Mouse (Mus musculus) hindbrain, embryonic 10.5 days (tissue): ENCODE data around the gene Ppp3ca. TPM values are rescaled to one million over a fixed set of nuclear protein-coding genes. Genes with fewer than 3 reads are reported as not detected.

Source experiments
- DNase-seq: peaks from one replicate; pipeline ENCODE4 v3.0.0-alpha.2; 2017; ENCODE audit warnings: low spot score
- H3K27ac ChIP-seq: fragments of 300-500 bp; sonication (generic); 2 replicates; pipeline ENCODE4 v1.5.1; 2016; ENCODE audit warnings: mild to moderate bottlenecking, moderate library complexity
- H3K27me3 ChIP-seq: fragments of 300-500 bp; sonication (generic); 2 replicates; pipeline ENCODE4 v1.6.1; 2016; ENCODE audit warnings: mild to moderate bottlenecking; ENCODE audit not compliant: poor library complexity, insufficient read depth, severe bottlenecking
- H3K36me3 ChIP-seq: fragments of 300-500 bp; sonication (generic); 2 replicates; pipeline ENCODE4 v1.6.1; 2016; ENCODE audit warnings: mild to moderate bottlenecking, moderate library complexity
- H3K4me1 ChIP-seq: fragments of 300-500 bp; sonication (generic); replicated peaks from 2 replicates; pipeline ENCODE4 v1.6.1; 2016; ENCODE audit warnings: mild to moderate bottlenecking
- H3K4me3 ChIP-seq: fragments of 300-500 bp; sonication (generic); 2 replicates; pipeline ENCODE4 v1.5.1; 2016; ENCODE audit warnings: mild to moderate bottlenecking, moderate library complexity
- H3K9me3 ChIP-seq: fragments of 300-500 bp; sonication (generic); 2 replicates; pipeline ENCODE4 v1.6.1; 2016; ENCODE audit warnings: mild to moderate bottlenecking, moderate library complexity
- WGBS: fragments of 180-500 bp; shearing (Covaris S2); methylation state at CpG from one replicate; pipeline ENCODE4 v1.1.7; 2016; 5-methylcytosine and 5-hydroxymethylcytosine counted together
- polyA plus RNA-seq: library from polyadenylated mRNA; unstranded; fragments of >200 nt; fragmentation: Nextera tagmentation; extraction: Ambion mirVana; gene quantifications from 2 replicates; pipeline ENCODE4 v1.2.1, GENCODE M21; 2016

Gene Ppp3ca
- 29.3 and 44.0 TPM in 2 replicates for polyA plus RNA-seq

GRCm38 (mm10) chr3:136670110-136670359, at the start of gene Ppp3ca:
Gene Ppp3ca, plus strand, starts transcription at chr3:136670124.
- H3K9me3 ChIP-seq, result no peaks in the 10 kb centered on the region

DNA sequence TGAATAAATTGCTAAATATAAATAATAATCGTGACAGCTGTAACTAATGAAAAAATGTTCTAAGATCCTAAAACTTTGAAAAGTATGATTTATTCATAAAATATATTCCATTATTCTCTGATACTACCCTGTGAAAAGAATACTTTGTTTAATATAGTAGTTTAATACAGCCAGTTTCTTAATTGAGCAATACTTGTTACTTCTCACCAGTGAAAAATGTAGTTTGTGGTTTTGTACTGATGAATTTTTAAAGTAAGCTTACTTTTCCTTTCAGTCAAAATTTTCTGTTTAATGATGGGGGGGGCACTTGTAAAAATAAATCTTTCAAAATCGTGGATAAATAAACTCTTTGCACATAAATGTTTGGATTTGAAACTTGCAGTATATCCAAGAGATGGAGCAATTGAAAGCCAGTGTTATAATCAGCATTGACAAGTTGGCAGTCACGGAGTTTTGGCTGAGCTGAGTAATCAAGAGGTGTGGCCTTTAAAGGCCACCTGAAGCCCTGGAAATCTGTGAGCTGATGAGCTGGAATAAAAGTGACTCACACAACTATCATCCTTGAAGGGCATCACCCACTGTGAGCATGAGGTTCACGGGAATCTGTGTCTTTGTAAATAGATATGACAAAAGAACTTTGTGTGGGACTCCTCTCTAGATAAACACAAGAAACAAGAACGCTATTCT, 29.2 kb upstream of the Ppp3ca start:
- no peak overlapping the region for H3K27ac ChIP-seq
- no peaks in the 10 kb centered on the region for H3K36me3 ChIP-seq
- WGBS, result 80% methylated on average over 5 of the region's 5 CpGs
- H3K27me3 ChIP-seq, result no peaks in the 10 kb centered on the region
- no peaks in the 10 kb centered on the region for H3K4me1 ChIP-seq
- H3K4me3 ChIP-seq, result no peak overlapping the region
- H3K9me3 ChIP-seq, result no peaks in the 10 kb centered on the region
- no peak for DNase-seq

More at GRCm38 (mm10) chr3:136670110-136670359, at the start of gene Ppp3ca:
- no peaks in the 10 kb centered on the region for H3K27me3 ChIP-seq
- no peak for DNase-seq
- H3K27ac ChIP-seq, result peak within 1 kb of the TSS; percentile 95
- 5% methylated on average over 43 of the region's 43 CpGs for WGBS
- peak within 1 kb of the TSS; percentile 90 for H3K4me3 ChIP-seq
- H3K4me1 ChIP-seq, result peaks cover 22% of the 10 kb centered on the region
- H3K36me3 ChIP-seq, result no peaks in the 10 kb centered on the region

GRCm38 (mm10) chr3:136650966-136651365, 19.0 kb upstream of the Ppp3ca start:
- peaks cover 18% of the 10 kb centered on the region for H3K4me1 ChIP-seq
- H3K27me3 ChIP-seq, result no peaks in the 10 kb centered on the region
- no peak overlapping the region for H3K4me3 ChIP-seq
- H3K9me3 ChIP-seq, result no peaks in the 10 kb centered on the region
- no peak for DNase-seq
- no peak overlapping the region for H3K27ac ChIP-seq
- 70% methylated on average over 4 of the region's 4 CpGs for WGBS
- no peaks in the 10 kb centered on the region for H3K36me3 ChIP-seq

DNA sequence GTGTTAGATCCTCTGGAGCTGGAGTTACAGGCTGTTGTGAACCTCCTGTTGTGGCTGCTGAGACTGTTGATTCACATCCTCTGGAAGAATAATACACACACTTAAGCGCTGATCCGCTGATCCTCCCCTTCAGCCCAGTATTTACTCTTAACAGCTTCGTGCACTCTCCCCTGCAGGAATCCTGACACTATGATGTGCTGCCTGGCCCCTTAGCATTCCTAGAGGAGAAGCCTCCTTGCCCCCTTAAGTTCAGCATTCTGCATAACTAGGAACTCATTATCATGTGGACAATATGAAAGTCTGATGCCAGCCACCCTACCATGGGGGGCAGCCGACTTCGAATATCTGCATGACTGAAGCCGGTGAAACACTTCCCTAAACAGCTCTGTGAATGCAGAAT, 18.4 kb upstream of the Ppp3ca start:
- WGBS, result 18% methylated on average over 6 of the region's 6 CpGs
- peaks cover 18% of the 10 kb centered on the region for H3K4me1 ChIP-seq
- DNase-seq, result no peak

GRCm38 (mm10) chr3:136656460-136657035, 13.4 kb upstream of the Ppp3ca start:
- H3K27me3 ChIP-seq, result no peaks in the 10 kb centered on the region

More for the DNA sequence above, 18.4 kb upstream of the Ppp3ca start:
- Histone ChIP-seq H3K36me3 (no peaks in the 10 kb centered on the region), H3K4me3 (no peak overlapping the region), H3K27me3 (no peaks in the 10 kb centered on the region), H3K9me3 (no peaks in the 10 kb centered on the region), H3K27ac (no peak overlapping the region)

GRCm38 (mm10) chr3:136658681-136659080, 11.2 kb upstream of the Ppp3ca start:
- H3K4me1 ChIP-seq, result peaks cover 10% of the 10 kb centered on the region
- DNase-seq, result no peak
- no peak overlapping the region for H3K27ac ChIP-seq
- no peaks in the 10 kb centered on the region for H3K36me3 ChIP-seq
- 0 out of 2 replicates have a peak, but pooled peaks cover under 1% of the 10 kb centered on the region for H3K9me3 ChIP-seq
- H3K27me3 ChIP-seq, result no peaks in the 10 kb centered on the region
- H3K4me3 ChIP-seq, result no peak overlapping the region
- WGBS, result 90% methylated on average over 2 of the region's 2 CpGs

More at GRCm38 (mm10) chr3:136656460-136657035, 13.4 kb upstream of the Ppp3ca start:
- H3K9me3 ChIP-seq, result no peaks in the 10 kb centered on the region
- no peak overlapping the region for H3K27ac ChIP-seq
- H3K36me3 ChIP-seq, result no peaks in the 10 kb centered on the region
- peaks cover 11% of the 10 kb centered on the region for H3K4me1 ChIP-seq
- WGBS, result 85% methylated on average over 3 of the region's 3 CpGs
- H3K4me3 ChIP-seq, result no peak overlapping the region
- no peak for DNase-seq

- Histone ChIP-seq H3K9me3 (peaks cover 3% of the 10 kb centered on the region; the same call in 1 of the 2 replicates), H3K4me1 (peaks cover 8% of the 10 kb centered on the region), H3K27me3 (no peaks in the 10 kb centered on the region), H3K27ac (no peak overlapping the region), H3K36me3 (no peaks in the 10 kb centered on the region), H3K4me3 (no peak overlapping the region)
- WGBS, result 74% methylated on average over 1 of the region's 1 CpGs
- DNase-seq, result no peak
Measured at GRCm38 (mm10) chr3:136665119-136665518, 4.8 kb upstream of the Ppp3ca start.

DNA sequence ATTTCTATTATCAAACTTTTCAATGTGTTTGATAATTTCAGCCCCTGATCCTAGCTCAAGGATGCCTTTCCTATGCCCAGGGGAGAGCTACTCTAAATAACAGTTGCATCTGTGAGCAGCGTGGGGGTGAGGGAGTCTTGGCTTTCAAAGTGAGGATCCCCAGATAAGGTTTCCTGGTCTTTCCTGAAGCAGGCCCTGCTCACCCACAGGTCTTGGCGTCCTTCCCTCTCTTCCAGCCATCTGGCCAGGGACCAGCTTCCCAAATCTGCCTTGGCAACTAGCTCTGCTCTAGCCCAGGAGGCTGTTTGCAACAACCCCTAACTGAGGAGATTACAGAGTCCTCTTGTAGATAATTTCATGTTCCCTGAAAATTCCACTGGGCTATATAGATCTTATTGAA, 1.9 kb upstream of the Ppp3ca start:
- Histone ChIP-seq H3K9me3 (peaks cover 3% of the 10 kb centered on the region; the same call in 1 of the 2 replicates), H3K27ac (no peak overlapping the region), H3K4me3 (no peak overlapping the region), H3K27me3 (no peaks in the 10 kb centered on the region), H3K36me3 (no peaks in the 10 kb centered on the region), H3K4me1 (peaks cover 22% of the 10 kb centered on the region)
- WGBS, result 77% methylated on average over 2 of the region's 2 CpGs
- no peak for DNase-seq

DNA sequence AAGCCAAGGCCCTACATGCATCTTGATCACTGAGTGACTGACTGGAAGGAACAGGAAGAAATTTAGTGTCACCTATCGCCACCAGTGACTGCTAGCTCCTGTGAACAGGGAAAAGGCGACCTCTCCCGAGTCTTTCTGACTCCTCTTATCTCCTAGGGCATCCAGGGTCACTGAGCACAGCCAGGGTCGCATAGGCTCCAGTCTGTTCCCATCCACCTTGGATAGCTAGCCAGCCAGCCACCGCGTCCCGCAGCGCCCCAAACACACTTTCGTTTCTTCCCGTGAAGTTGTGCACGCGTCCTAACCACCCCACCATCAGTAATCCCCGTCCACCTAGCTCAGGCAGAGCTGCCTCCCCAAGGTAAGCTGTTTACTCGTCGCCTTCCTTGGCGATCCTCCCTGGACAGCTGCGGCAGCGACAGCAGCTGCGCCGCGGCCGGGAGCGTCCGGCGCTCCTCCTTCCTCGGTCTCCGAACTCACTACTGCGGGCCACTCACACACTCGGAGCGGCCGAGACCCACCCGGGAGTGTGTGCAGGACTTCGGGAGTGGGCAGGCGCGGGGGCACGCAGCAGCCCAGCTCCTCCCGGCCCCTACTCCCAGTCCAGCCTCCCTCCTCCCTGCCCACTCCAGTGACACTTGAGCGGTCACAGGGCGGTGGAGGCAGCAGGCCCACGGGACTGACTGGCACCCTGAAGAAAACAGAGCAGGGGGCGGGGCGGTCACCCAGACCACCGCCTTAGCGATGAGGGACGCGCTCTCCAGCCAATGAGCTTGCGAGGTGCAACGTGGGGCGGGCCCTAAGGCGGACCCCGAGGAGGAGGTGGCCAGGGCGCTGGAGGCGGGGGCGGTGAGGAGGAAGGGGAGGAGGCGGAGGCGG, 454 bp upstream of the Ppp3ca start:
- Histone ChIP-seq H3K36me3 (no peaks in the 10 kb centered on the region), H3K27ac (peak overlapping the region; percentile 95), H3K27me3 (no peaks in the 10 kb centered on the region), H3K4me3 (peak overlapping the region; percentile 90), H3K9me3 (no peaks in the 10 kb centered on the region), H3K4me1 (peaks cover 22% of the 10 kb centered on the region)
- WGBS, result under 1% methylated on average over 55 of the region's 56 CpGs
- DNase-seq, result peak; percentile 99

- no peaks in the 10 kb centered on the region for H3K9me3 ChIP-seq
- WGBS, result under 1% methylated on average over 92 of the region's 92 CpGs
- no peaks in the 10 kb centered on the region for H3K36me3 ChIP-seq
- peak overlapping the region; percentile 95 for H3K27ac ChIP-seq
- H3K4me1 ChIP-seq, result peaks cover 22% of the 10 kb centered on the region
- peak overlapping the region; percentile 90 for H3K4me3 ChIP-seq
- DNase-seq, result peak; percentile 74
- H3K27me3 ChIP-seq, result no peaks in the 10 kb centered on the region
Measured at GRCm38 (mm10) chr3:136670360-136671131, 622 bp downstream of the Ppp3ca start.

- under 1% methylated on average over 51 of the region's 52 CpGs for WGBS
- H3K27ac ChIP-seq, result peak overlapping the region; percentile 95
- H3K27me3 ChIP-seq, result no peaks in the 10 kb centered on the region
- peak overlapping the region; percentile 90 for H3K4me3 ChIP-seq
- H3K4me1 ChIP-seq, result peaks cover 22% of the 10 kb centered on the region
- H3K9me3 ChIP-seq, result no peaks in the 10 kb centered on the region
- no peaks in the 10 kb centered on the region for H3K36me3 ChIP-seq
- peak; percentile 77 for DNase-seq
Measured at GRCm38 (mm10) chr3:136671161-136671939, 1.4 kb downstream of the Ppp3ca start.

DNA sequence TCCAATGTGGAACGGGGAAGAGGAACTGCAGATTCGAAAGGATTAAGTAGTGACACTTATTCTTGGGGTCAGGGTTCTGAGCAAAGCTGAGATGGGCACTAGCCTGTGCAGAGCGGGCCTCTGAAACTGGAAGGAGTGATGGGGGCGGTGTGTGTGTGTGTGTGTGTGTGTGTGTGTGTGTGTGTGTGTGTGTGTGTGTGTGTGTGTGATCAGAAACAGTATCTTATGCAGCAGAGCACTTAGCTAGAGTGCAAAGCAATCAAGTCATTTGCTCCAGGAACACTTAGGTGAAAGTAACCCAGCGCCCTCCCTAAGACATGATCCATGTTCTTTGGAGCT, 2.0 kb downstream of the Ppp3ca start:
- Histone ChIP-seq H3K36me3 (no peaks in the 10 kb centered on the region), H3K27ac (peak overlapping the region; percentile 95), H3K4me3 (peak overlapping the region; percentile 90), H3K4me1 (peaks cover 22% of the 10 kb centered on the region), H3K27me3 (no peaks in the 10 kb centered on the region), H3K9me3 (no peaks in the 10 kb centered on the region)
- peak; percentile 36 for DNase-seq
- 10% methylated on average over 5 of the region's 5 CpGs for WGBS
